In genomic region chr2:60642606-60643005, GRCm38 (mm10) we compare ENCODE assay signal across 23 mouse cellular contexts.
"Had no signal": no experiment of that assay in that cellular context is flagged by ENCODE, and none has a peak within 500 bp of the region (broad histone marks: within the 10 kb centered on the region; RNA-seq: fewer than 3 reads in every experiment).

No protein-coding gene starts in this region.

- ATAC-seq: liver, embryonic 12.5 days; midbrain, embryonic 13.5 days; midbrain, embryonic 16.5 days had no signal

- H3K9ac ChIP-seq: kidney, embryonic 15.5 days; limb, embryonic 13.5 days; liver, embryonic 12.5 days; liver, embryonic 15.5 days; lung, embryonic 15.5 days; midbrain, embryonic 13.5 days; neural tube, embryonic 13.5 days had no signal

- DNase-seq: kidney, postnatal 10 days; kidney, postnatal 36 days; layer of hippocampus, postnatal 36 days; liver; lung, adult 18-20 months; lung, postnatal 10 days; lung, postnatal 36 days; retina, postnatal 1 day; right cerebral cortex, postnatal 25 days; thymus, adult 18-20 months; thymus, postnatal 36 days had no signal

- H3K27me3 ChIP-seq: kidney, embryonic 15.5 days; limb, embryonic 13.5 days; liver, embryonic 12.5 days; liver, embryonic 15.5 days; lung, embryonic 15.5 days; midbrain, embryonic 13.5 days; neural tube, embryonic 13.5 days had no signal

- H3K9me3 ChIP-seq: kidney, embryonic 15.5 days; limb, embryonic 10.5 days; limb, embryonic 13.5 days; liver, embryonic 12.5 days; liver, embryonic 15.5 days; lung, embryonic 15.5 days; megakaryocyte, embryonic 14.5 days; midbrain, embryonic 10.5 days; midbrain, embryonic 13.5 days; neural tube, embryonic 13.5 days had no signal

- H3K4me2 ChIP-seq: kidney, embryonic 15.5 days; limb, embryonic 13.5 days; liver, embryonic 12.5 days; liver, embryonic 15.5 days; lung, embryonic 15.5 days; midbrain, embryonic 13.5 days; neural tube, embryonic 13.5 days had no signal

- H3K27ac ChIP-seq: kidney, embryonic 15.5 days; limb, embryonic 10.5 days; limb, embryonic 13.5 days; liver, embryonic 12.5 days; liver, embryonic 15.5 days; lung, embryonic 15.5 days; midbrain, embryonic 10.5 days; midbrain, embryonic 13.5 days; neural tube, embryonic 13.5 days had no signal

- H3K36me3 ChIP-seq: kidney, embryonic 15.5 days; limb, embryonic 10.5 days; limb, embryonic 13.5 days; liver, embryonic 12.5 days; liver, embryonic 15.5 days; lung, embryonic 15.5 days; midbrain, embryonic 10.5 days; midbrain, embryonic 13.5 days; neural tube, embryonic 13.5 days had no signal

- H3K4me3 ChIP-seq: kidney, embryonic 15.5 days; limb, embryonic 10.5 days; limb, embryonic 13.5 days; liver, embryonic 12.5 days; liver, embryonic 15.5 days; lung, embryonic 15.5 days; megakaryocyte, embryonic 14.5 days; midbrain, embryonic 10.5 days; midbrain, embryonic 13.5 days; myocyte; neural tube, embryonic 13.5 days had no signal

- H3K4me1 ChIP-seq: liver, embryonic 12.5 days; liver, embryonic 15.5 days had no signal
